Mouse (Mus musculus): Measurements from ENCODE around the gene Gm8922. TPM values are rescaled to one million over a fixed set of nuclear protein-coding genes. Genes with fewer than 3 reads are reported as not detected.
"Not testable (repeated sequence)": the region's sequence is repeated elsewhere in the genome, so short reads cannot be mapped to it uniquely, and the experiment has no call there.

Gene Gm8922
- total RNA-seq (2021) (not detected), polyA plus RNA-seq (2012; rRNA removed) (not detected in 2 replicates)
- long read RNA-seq, result 0 reads

DNA sequence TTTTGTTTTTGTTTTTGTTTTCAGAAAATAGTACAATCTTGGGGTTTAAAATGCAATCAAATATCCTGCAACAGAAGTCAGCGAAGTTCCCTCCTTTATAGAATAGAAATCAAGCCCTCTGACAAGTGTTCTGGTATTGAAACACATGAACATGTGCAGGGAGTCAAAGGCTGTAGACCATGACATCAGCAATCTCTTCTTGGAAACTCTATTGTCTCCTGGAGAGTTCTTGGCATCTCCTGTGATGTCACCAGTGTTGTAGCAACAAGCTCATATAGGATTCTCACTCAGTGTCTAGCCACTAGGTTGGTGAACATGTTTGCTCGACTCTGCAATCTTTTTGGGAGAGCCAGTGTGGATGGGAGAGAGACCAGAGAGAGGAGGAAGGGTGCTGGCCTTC is at the start of gene Gm8922:
Gene Gm8922, plus strand, starts transcription at position 301 of the 400 bp plus-strand sequence.
- H3K36me3 ChIP-seq (ENCODE audit: control insufficient read depth, insufficient read depth, low read length); intact Hi-C loops (cut with DNase I): not testable (repeated sequence)
- WGBS, result no CpG with 5 or more reads among the region's 2 CpGs

More for the DNA sequence above, at the start of gene Gm8922:
- H3K79me2 ChIP-seq (replicated peaks; ENCODE audit: control insufficient read depth, insufficient read depth, low read length); DNase-seq; H3K27ac ChIP-seq; H3K4me3 ChIP-seq; H3K27me3 ChIP-seq (ENCODE audit: control insufficient read depth, insufficient read depth, low read length); H3K9ac ChIP-seq (ENCODE audit: low read depth, low read length); H3K4me1 ChIP-seq (ENCODE audit: control insufficient read depth, insufficient read depth, low read length): not testable (repeated sequence)

Other genes with a start within 250 kb of the Gm8922 start
- gene Gm8906, start 179.3 kb upstream of the Gm8922 start, total RNA-seq (2021), result not detected
- not detected in 2 replicates for gene Gm8906, start 179.3 kb upstream of the Gm8922 start, polyA plus RNA-seq (2012; rRNA removed)
- not detected for gene Gm6460, start 87.0 kb upstream of the Gm8922 start, total RNA-seq (2021)
- gene Gm6460, start 87.0 kb upstream of the Gm8922 start, polyA plus RNA-seq (2012; rRNA removed), result not detected in 2 replicates
- not detected for gene Gm8926, start 88.6 kb downstream of the Gm8922 start, total RNA-seq (2021)
- gene Gm8926, start 88.6 kb downstream of the Gm8922 start, polyA plus RNA-seq (2012; rRNA removed), result not detected in 2 replicates
- not detected for gene Gm6465, start 163.6 kb downstream of the Gm8922 start, total RNA-seq (2021)
- not detected in 2 replicates for gene Gm6465, start 163.6 kb downstream of the Gm8922 start, polyA plus RNA-seq (2012; rRNA removed)
- gene 4933402N22Rik, start 236.1 kb downstream of the Gm8922 start, total RNA-seq (2021), result not detected
- not detected in 2 replicates for gene 4933402N22Rik, start 236.1 kb downstream of the Gm8922 start, polyA plus RNA-seq (2012; rRNA removed)

Data from heart, adult 2 months (tissue).